Mouse (Mus musculus): ENCODE results near the gene Gm2244. TPM values are rescaled to one million over a fixed set of nuclear protein-coding genes. Genes with fewer than 3 reads are reported as not detected.
A peak's percentile ranks its signal among the peaks of the same experiment; 100 is the strongest.
"Not testable (repeated sequence)": the region's sequence is repeated elsewhere in the genome, so short reads cannot be mapped to it uniquely, and the experiment has no call there.

The Gm2244 gene
- not detected for total RNA-seq (2021)

DNA sequence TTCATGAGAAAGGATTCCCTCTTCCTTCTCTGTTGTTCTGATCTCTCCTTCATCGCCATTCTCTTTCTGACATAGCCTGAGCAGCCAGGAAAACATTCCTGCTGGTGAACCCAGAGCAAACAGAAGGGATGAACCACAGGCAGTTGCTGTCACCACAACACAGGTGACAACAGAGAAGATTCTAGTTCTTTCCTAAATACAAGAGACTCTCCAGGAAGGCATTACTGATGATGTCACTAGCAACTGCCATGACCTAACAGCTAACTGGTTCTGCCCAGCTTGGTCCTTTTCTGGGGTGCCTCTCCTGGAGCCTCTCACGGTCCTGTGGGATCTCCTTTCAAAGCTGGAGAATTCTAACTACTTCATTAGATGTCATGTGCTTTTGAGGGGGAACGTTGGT is at the start of gene Gm2244:
Gene Gm2244, minus strand, starts transcription at position 101 of the 400 bp plus-strand sequence.
- DNase-seq; intact Hi-C loops (cut with DNase I): not testable (repeated sequence)

DNA sequence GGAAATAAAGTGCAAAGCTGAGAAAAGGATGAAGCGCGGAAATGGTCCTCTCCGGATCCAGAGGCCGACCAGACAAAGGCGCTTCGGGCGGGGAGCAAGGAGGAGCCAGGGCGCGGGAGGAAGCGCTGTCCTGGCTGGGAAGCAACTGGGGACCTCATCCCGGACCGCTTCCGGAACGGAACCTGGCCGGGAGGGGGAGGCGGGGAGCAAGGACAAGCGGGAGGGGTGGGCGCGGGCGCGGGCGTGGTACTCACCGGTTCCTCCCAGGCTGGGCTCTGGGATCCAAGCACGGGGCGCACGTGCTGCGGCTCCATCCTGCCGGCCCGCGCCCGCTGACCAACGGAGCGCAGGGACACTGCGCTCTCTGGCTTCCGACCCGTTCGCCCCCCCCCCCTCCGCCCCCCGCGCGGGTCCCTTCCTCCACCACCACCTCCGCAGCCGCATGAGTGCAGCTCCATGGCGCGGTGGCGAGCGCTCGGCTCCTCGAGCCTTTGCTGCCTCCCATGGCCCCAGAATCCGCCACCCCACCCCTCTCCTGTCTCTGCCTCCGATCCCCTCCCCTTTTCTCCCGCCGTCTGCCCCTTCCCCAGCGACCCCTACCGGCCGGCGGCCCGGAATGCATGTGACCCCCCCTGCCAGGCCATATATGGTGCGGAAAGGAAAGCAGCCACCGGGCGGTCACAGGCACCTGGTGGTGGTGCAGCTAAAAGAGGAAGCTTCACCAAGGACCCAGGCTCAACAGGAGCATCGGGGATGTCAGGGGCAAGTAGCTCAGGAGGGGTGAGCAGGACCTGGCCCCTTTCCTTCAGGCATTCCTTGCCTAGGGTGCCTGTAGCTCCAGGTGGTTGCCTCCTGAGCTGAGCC is 35.3 kb upstream of the Gm2244 start, which contains the start of gene Gm2237:
Gene Gm2237, minus strand, starts transcription at position 332 of the 864 bp plus-strand sequence.
- DNase-seq, result peak; percentile 29

More for the DNA sequence above, 35.3 kb upstream of the Gm2244 start, which contains the start of gene Gm2237:
- intact Hi-C loops (cut with DNase I), result not testable (repeated sequence)

Other genes with a start within 250 kb of the Gm2244 start
- gene Gm21738, start 131.0 kb downstream of the Gm2244 start, total RNA-seq (2021), result under 1 TPM in 1 of 2 experiments, not detected in 1; 0.85 TPM
- 10 to 100 TPM; 22.1 to 28.2 TPM for gene Gm2237, start 35.2 kb upstream of the Gm2244 start, total RNA-seq (2021)
- gene Gm5458, start 52.6 kb upstream of the Gm2244 start, total RNA-seq (2021), result not detected
- gene Nid2, start 201.3 kb upstream of the Gm2244 start, total RNA-seq (2021), result 10 to 100 TPM; 22.7 to 24.8 TPM

All from left cerebral cortex, postnatal 4 days (tissue).